Mouse (Mus musculus) embryo, embryonic 10.5 days (tissue): Measurements from ENCODE around the gene Krtap3-1.

ENCODE experiments used
- DNase-seq: peaks from one replicate; pipeline ENCODE4 v3.0.0-alpha.2; 2015; ENCODE audit warnings: low spot score

Krtap3-1 gene

GRCm38 (mm10) chr11:99521288-99521860, 45.1 kb downstream of the Krtap3-1 start, which contains the start of gene Krt39:
TSS of gene Krt39 (minus strand) at chr11:99521338.
- no peak for DNase-seq
